Mouse (Mus musculus) kidney, embryonic 14.5 days (tissue): ENCODE data around the gene Tmem231. TPM values are rescaled to one million over a fixed set of nuclear protein-coding genes. Genes with fewer than 3 reads are reported as not detected.

Source experiments
- ATAC-seq: fragments of 200-750 bp; cut with Nextera tagmentation; 2 replicates; pipeline ENCODE4 v1.8.0; 2017; ENCODE audit warnings: moderate number of reproducible peaks, mild to moderate bottlenecking, moderate TSS enrichment, moderate library complexity; ENCODE audit not compliant: low FRiP score, low TSS enrichment
- H3K27ac ChIP-seq: fragments of 300-500 bp; sonication (generic); 2 replicates; pipeline ENCODE4 v1.5.1; 2014; ENCODE audit warnings: low read depth, mild to moderate bottlenecking, low read length, moderate library complexity, mixed read lengths
- H3K27me3 ChIP-seq: fragments of 300-500 bp; sonication (generic); 2 replicates; pipeline ENCODE4 v1.6.1; 2014; ENCODE audit warnings: mild to moderate bottlenecking, low read length; ENCODE audit not compliant: control insufficient read depth, insufficient read depth
- H3K36me3 ChIP-seq: fragments of 300-500 bp; sonication (generic); 2 replicates; pipeline ENCODE4 v1.6.1; 2014; ENCODE audit warnings: low read length, mixed read lengths; ENCODE audit not compliant: control insufficient read depth, insufficient read depth
- H3K4me1 ChIP-seq: fragments of 300-500 bp; sonication (generic); 2 replicates; pipeline ENCODE4 v1.6.1; 2014; ENCODE audit warnings: low read length, mixed read lengths; ENCODE audit not compliant: control insufficient read depth, insufficient read depth
- H3K4me2 ChIP-seq: fragments of 300-500 bp; sonication (generic); replicated peaks from 2 replicates; pipeline ENCODE4 v1.6.1; 2014; ENCODE audit warnings: low read depth, mild to moderate bottlenecking, low read length
- H3K4me3 ChIP-seq: fragments of 300-500 bp; sonication (generic); 2 replicates; pipeline ENCODE4 v1.5.1; 2014; ENCODE audit warnings: mild to moderate bottlenecking, low read length
- H3K9ac ChIP-seq: fragments of 300-500 bp; sonication (generic); 2 replicates; pipeline ENCODE4 v1.6.1; 2014; ENCODE audit warnings: low read depth, mild to moderate bottlenecking, low read length, moderate library complexity
- H3K9me3 ChIP-seq: fragments of 300-500 bp; sonication (generic); 2 replicates; pipeline ENCODE4 v1.6.1; 2016; ENCODE audit warnings: low read length; ENCODE audit not compliant: control insufficient read depth
- WGBS: fragments of 180-500 bp; shearing (Covaris S2); extraction: QIAGEN DNeasy Blood & Tissue Kit; methylation state at CpG from one replicate; pipeline ENCODE4 v1.1.7; 2014; 5-methylcytosine and 5-hydroxymethylcytosine counted together
- polyA plus RNA-seq: library from polyadenylated mRNA; unstranded; fragments of >200 nt; fragmentation: Nextera tagmentation; extraction: Ambion mirVana; gene quantifications from 2 replicates; pipeline ENCODE4 v1.2.1, GENCODE M21; 2014

The Tmem231 gene
- polyA plus RNA-seq, 1 experiment from 2014 or later, result 18.7 TPM

GRCm38 (mm10) chr8:111898586-111898985 lies 35.1 kb downstream of the Tmem231 start:
- WGBS, result 34% methylated on average over 10 of the region's 10 CpGs
- Histone ChIP-seq H3K4me2 (no peak overlapping the region), H3K27ac (no peak overlapping the region), H3K36me3 (no peaks in the 10 kb centered on the region), H3K9ac (no peak overlapping the region), H3K4me1 (0 out of 2 replicates have a peak, but pooled peaks cover 3% of the 10 kb centered on the region), H3K27me3 (no peaks in the 10 kb centered on the region), H3K4me3 (no peak overlapping the region), H3K9me3 (no peaks in the 10 kb centered on the region)
- ATAC-seq, result no peak

GRCm38 (mm10) chr8:111894955-111895354 lies 38.7 kb downstream of the Tmem231 start:
- Histone ChIP-seq H3K4me1 (peaks cover 8% of the 10 kb centered on the region; the same call in 1 of the 2 replicates), H3K9me3 (no peaks in the 10 kb centered on the region), H3K27me3 (peaks cover 17% of the 10 kb centered on the region), H3K4me3 (no peak overlapping the region), H3K27ac (no peak overlapping the region), H3K4me2 (no peak overlapping the region), H3K36me3 (no peaks in the 10 kb centered on the region), H3K9ac (no peak overlapping the region)
- 92% methylated on average over 7 of the region's 7 CpGs for WGBS
- ATAC-seq, result no peak

- ATAC-seq, result no peak
- Histone ChIP-seq H3K27me3 (peaks cover 27% of the 10 kb centered on the region), H3K4me2 (no peak overlapping the region), H3K9ac (no peak overlapping the region), H3K27ac (no peak overlapping the region), H3K9me3 (no peaks in the 10 kb centered on the region), H3K4me3 (no peak overlapping the region), H3K4me1 (peaks cover 17% of the 10 kb centered on the region; the same call in 1 of the 2 replicates), H3K36me3 (no peaks in the 10 kb centered on the region)
- WGBS, result 55% methylated on average over 5 of the region's 5 CpGs
These were observed 41.1 kb downstream of the Tmem231 start for GRCm38 (mm10) chr8:111892615-111893014.

GRCm38 (mm10) chr8:111891983-111892382 lies 41.7 kb downstream of the Tmem231 start:
- Histone ChIP-seq H3K4me1 (peaks cover 17% of the 10 kb centered on the region; the same call in 1 of the 2 replicates), H3K9me3 (no peaks in the 10 kb centered on the region), H3K36me3 (no peaks in the 10 kb centered on the region), H3K27me3 (peaks cover 27% of the 10 kb centered on the region), H3K4me2 (no peak overlapping the region), H3K9ac (no peak overlapping the region), H3K27ac (no peak overlapping the region), H3K4me3 (no peak overlapping the region)
- 32% methylated on average over 8 of the region's 8 CpGs for WGBS
- ATAC-seq, result no peak

GRCm38 (mm10) chr8:111890911-111891303 lies 42.8 kb downstream of the Tmem231 start:
- ATAC-seq, result no peak
- 56% methylated on average over 6 of the region's 6 CpGs for WGBS
- no peak overlapping the region for H3K27ac ChIP-seq
- H3K9me3 ChIP-seq, result no peaks in the 10 kb centered on the region
- no peak overlapping the region for H3K4me2 ChIP-seq
- peaks cover 27% of the 10 kb centered on the region for H3K27me3 ChIP-seq
- H3K36me3 ChIP-seq, result no peaks in the 10 kb centered on the region
- peak overlapping the region; percentile 40; the same call in 1 of the 2 replicates for H3K9ac ChIP-seq
- H3K4me3 ChIP-seq, result no peak overlapping the region
- H3K4me1 ChIP-seq, result peaks cover 17% of the 10 kb centered on the region; the same call in 1 of the 2 replicates

GRCm38 (mm10) chr8:111889931-111890910 lies 43.5 kb downstream of the Tmem231 start:
- no peaks in the 10 kb centered on the region for H3K9me3 ChIP-seq
- H3K9ac ChIP-seq, result peak overlapping the region; percentile 40; the same call in 1 of the 2 replicates
- H3K4me3 ChIP-seq, result peak overlapping the region; percentile 33
- no peak overlapping the region for H3K27ac ChIP-seq
- peaks cover 27% of the 10 kb centered on the region for H3K27me3 ChIP-seq
- WGBS, result 9% methylated on average over 86 of the region's 86 CpGs
- H3K4me1 ChIP-seq, result peaks cover 17% of the 10 kb centered on the region; the same call in 1 of the 2 replicates
- no peaks in the 10 kb centered on the region for H3K36me3 ChIP-seq
- peak; percentile 48 for ATAC-seq
- H3K4me2 ChIP-seq, result peak overlapping the region; percentile 49

- WGBS, result 31% methylated on average over 7 of the region's 7 CpGs
- no peak for ATAC-seq
- peaks cover 27% of the 10 kb centered on the region for H3K27me3 ChIP-seq
These were observed 45.5 kb downstream of the Tmem231 start for GRCm38 (mm10) chr8:111888091-111888650.

GRCm38 (mm10) chr8:111887479-111887878 lies 46.2 kb downstream of the Tmem231 start:
- no peak overlapping the region for H3K4me3 ChIP-seq
- ATAC-seq, result no peak
- H3K4me2 ChIP-seq, result no peak overlapping the region
- H3K27me3 ChIP-seq, result peaks cover 27% of the 10 kb centered on the region
- no peaks in the 10 kb centered on the region for H3K36me3 ChIP-seq
- H3K9me3 ChIP-seq, result no peaks in the 10 kb centered on the region
- peaks cover 17% of the 10 kb centered on the region; the same call in 1 of the 2 replicates for H3K4me1 ChIP-seq
- H3K27ac ChIP-seq, result no peak overlapping the region
- WGBS, result 86% methylated on average over 1 of the region's 1 CpGs
- H3K9ac ChIP-seq, result no peak overlapping the region

More at GRCm38 (mm10) chr8:111888091-111888650, 45.5 kb downstream of the Tmem231 start:
- Histone ChIP-seq H3K9me3 (no peaks in the 10 kb centered on the region), H3K4me3 (no peak overlapping the region), H3K27ac (no peak overlapping the region), H3K36me3 (no peaks in the 10 kb centered on the region), H3K9ac (no peak overlapping the region), H3K4me2 (no peak overlapping the region), H3K4me1 (peaks cover 17% of the 10 kb centered on the region; the same call in 1 of the 2 replicates)
